Mouse (Mus musculus) kidney, adult 2 months (tissue): ENCODE data around the gene Enpp3.

Experiments
- CTCF ChIP-seq: fragments of 200-500 bp; conservative IDR thresholded peaks from 2 replicates; pipeline ENCODE4 v1.5.1; 2011; ENCODE audit warnings: low read depth, mild to moderate bottlenecking, control low read depth, low read length, moderate library complexity, mixed read lengths; ENCODE audit not compliant: insufficient read depth, insufficient read length
- POLR2A ChIP-seq: fragments of 200-500 bp; IDR thresholded peaks from one replicate; pipeline ENCODE4 v1.6.1; 2011; ENCODE audit warnings: low read depth, low read length, control low read depth

DNA sequence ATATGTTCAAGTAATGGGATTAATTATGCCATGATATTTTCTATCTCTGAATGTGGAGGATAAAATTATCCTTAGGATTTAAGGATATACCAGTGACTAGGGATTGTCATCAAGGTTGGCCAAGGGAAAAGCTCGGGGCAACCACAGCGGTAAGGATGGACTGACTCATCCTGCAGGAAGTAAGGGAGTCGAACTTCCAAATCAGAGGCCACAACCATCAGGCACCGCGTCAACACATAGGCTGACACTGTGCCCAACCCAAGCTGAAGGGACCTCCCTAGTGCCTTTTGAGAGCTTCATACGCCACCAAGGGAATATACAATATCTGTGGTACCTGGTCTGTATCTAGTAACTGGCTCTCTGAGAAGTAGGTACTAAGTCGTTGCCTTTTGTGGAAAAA is 73.1 kb downstream of the Enpp3 start:
- no peak for TF ChIP-seq CTCF
- TF ChIP-seq POLR2A: no peak
